Mouse (Mus musculus) liver, embryonic 11.5 days (tissue): ENCODE data around the gene Polr3c. TPM values are rescaled to one million over a fixed set of nuclear protein-coding genes. Genes with fewer than 3 reads are reported as not detected.

Experiments used
- ATAC-seq: fragments of 200-750 bp; cut with Nextera tagmentation; replicated peaks from 2 replicates; pipeline ENCODE4 v1.8.0; 2017; ENCODE audit warnings: moderate number of reproducible peaks, mild to moderate bottlenecking, moderate TSS enrichment, moderate library complexity; ENCODE audit not compliant: low FRiP score
- DNase-seq: peaks from one replicate; pipeline ENCODE4 v3.0.0-alpha.2; 2017; ENCODE audit warnings: low spot score
- H3K27ac ChIP-seq: fragments of 300-500 bp; sonication (generic); 2 replicates; pipeline ENCODE4 v1.5.1; 2014; ENCODE audit warnings: mild to moderate bottlenecking, low read depth, low read length, control low read depth
- H3K27me3 ChIP-seq: fragments of 300-500 bp; sonication (generic); replicated peaks from 2 replicates; pipeline ENCODE4 v1.6.1; 2014; ENCODE audit warnings: low read length, mixed read lengths; ENCODE audit not compliant: control insufficient read depth, insufficient read depth
- H3K36me3 ChIP-seq: fragments of 300-500 bp; sonication (generic); 2 replicates; pipeline ENCODE4 v1.6.1; 2014; ENCODE audit warnings: mild to moderate bottlenecking, low read length, moderate library complexity, mixed read lengths; ENCODE audit not compliant: control insufficient read depth, insufficient read depth
- H3K4me1 ChIP-seq: fragments of 300-500 bp; sonication (generic); replicated peaks from 2 replicates; pipeline ENCODE4 v1.6.1; 2014; ENCODE audit warnings: low read length, mixed read lengths; ENCODE audit not compliant: control insufficient read depth, insufficient read depth
- H3K4me2 ChIP-seq: fragments of 300-500 bp; sonication (generic); 2 replicates; pipeline ENCODE4 v1.6.1; 2014; ENCODE audit warnings: mild to moderate bottlenecking, control low read depth, moderate library complexity
- H3K4me3 ChIP-seq: fragments of 300-500 bp; sonication (generic); 2 replicates; pipeline ENCODE4 v1.5.1; 2014; ENCODE audit warnings: low read depth, low read length, control low read depth
- H3K9ac ChIP-seq: fragments of 300-500 bp; sonication (generic); 2 replicates; pipeline ENCODE4 v1.6.1; 2014; ENCODE audit warnings: low read depth, low read length, control low read depth
- H3K9me3 ChIP-seq: fragments of 300-500 bp; sonication (generic); 2 replicates; pipeline ENCODE4 v1.6.1; 2016; ENCODE audit warnings: low read length, inconsistent platforms, mixed read lengths; ENCODE audit not compliant: control insufficient read depth
- WGBS: fragments of 180-500 bp; shearing (Covaris S2); extraction: QIAGEN DNeasy Blood & Tissue Kit; methylation state at CpG from one replicate; pipeline ENCODE4 v1.1.7; 2014; 5-methylcytosine and 5-hydroxymethylcytosine counted together
- polyA plus RNA-seq: library from polyadenylated mRNA; unstranded; fragments of >200 nt; fragmentation: Nextera tagmentation; extraction: Ambion mirVana; gene quantifications from 2 replicates; pipeline ENCODE4 v1.2.1, GENCODE M21; 2014

Polr3c gene
- polyA plus RNA-seq, 1 experiment from 2014 or later: 44.1 TPM

GRCm38 (mm10) chr3:96728634-96729402 lies 1.4 kb upstream of the Polr3c start:
- Histone ChIP-seq H3K27me3 (no peaks in the 10 kb centered on the region), H3K4me2 (peak overlapping the region; percentile 88), H3K9ac (peak overlapping the region; percentile 79), H3K27ac (peak overlapping the region; percentile 77; the same call in 1 of the 2 replicates), H3K4me1 (peaks cover 25% of the 10 kb centered on the region), H3K9me3 (no peaks in the 10 kb centered on the region), H3K36me3 (no peaks in the 10 kb centered on the region; the same call in 1 of the 2 replicates), H3K4me3 (peak overlapping the region; percentile 79)
- 52% methylated on average over 7 of the region's 7 CpGs for WGBS
- no peak for ATAC-seq
- DNase-seq: no peak

GRCm38 (mm10) chr3:96727828-96728633 lies 603 bp upstream of the Polr3c start:
- ATAC-seq: peak; percentile 53
- Histone ChIP-seq H3K9ac (peak overlapping the region; percentile 79), H3K27me3 (no peaks in the 10 kb centered on the region), H3K27ac (peak overlapping the region; percentile 77), H3K36me3 (peaks cover 3% of the 10 kb centered on the region; the same call in 1 of the 2 replicates), H3K4me2 (peak overlapping the region; percentile 88), H3K4me1 (peaks cover 25% of the 10 kb centered on the region), H3K9me3 (no peaks in the 10 kb centered on the region), H3K4me3 (peak overlapping the region; percentile 79)
- WGBS: under 1% methylated on average over 41 of the region's 42 CpGs
- DNase-seq: no peak

- H3K9me3 ChIP-seq: no peaks in the 10 kb centered on the region
- no peaks in the 10 kb centered on the region for H3K27me3 ChIP-seq
- 56% methylated on average over 14 of the region's 14 CpGs for WGBS
- no peak for DNase-seq
- no peak overlapping the region for H3K4me3 ChIP-seq
- H3K4me2 ChIP-seq: no peak overlapping the region
- H3K9ac ChIP-seq: no peak overlapping the region
- ATAC-seq: 0 out of 2 replicates have a peak, but pooled peaks have one; percentile 40
- H3K27ac ChIP-seq: no peak overlapping the region
- H3K36me3 ChIP-seq: peaks cover 23% of the 10 kb centered on the region
- peaks cover 8% of the 10 kb centered on the region; the same call in 1 of the 2 replicates for H3K4me1 ChIP-seq
Observed at GRCm38 (mm10) chr3:96719173-96719572, 8.3 kb downstream of the Polr3c start.

GRCm38 (mm10) chr3:96715854-96716253 lies 11.6 kb downstream of the Polr3c start:
- Histone ChIP-seq H3K27ac (no peak overlapping the region), H3K9me3 (no peaks in the 10 kb centered on the region), H3K27me3 (no peaks in the 10 kb centered on the region), H3K4me1 (no peaks in the 10 kb centered on the region), H3K4me2 (no peak overlapping the region), H3K36me3 (peaks cover 38% of the 10 kb centered on the region), H3K4me3 (no peak overlapping the region), H3K9ac (no peak overlapping the region)
- ATAC-seq: 0 out of 2 replicates have a peak, but pooled peaks have one; percentile 45
- WGBS: 47% methylated on average over 2 of the region's 2 CpGs
- no peak for DNase-seq

- no peaks in the 10 kb centered on the region for H3K27me3 ChIP-seq
- H3K4me1 ChIP-seq: no peaks in the 10 kb centered on the region
- DNase-seq (no peak), ATAC-seq (no peak)
- H3K9ac ChIP-seq: no peak overlapping the region
- H3K4me3 ChIP-seq: no peak overlapping the region
- no peak overlapping the region for H3K27ac ChIP-seq
- WGBS: 87% methylated on average over 5 of the region's 5 CpGs
- peaks cover 43% of the 10 kb centered on the region for H3K36me3 ChIP-seq
- no peaks in the 10 kb centered on the region for H3K9me3 ChIP-seq
- H3K4me2 ChIP-seq: no peak overlapping the region
Observed at GRCm38 (mm10) chr3:96714286-96714685, 13.1 kb downstream of the Polr3c start.

GRCm38 (mm10) chr3:96708684-96709064 lies 18.8 kb downstream of the Polr3c start:
- peak overlapping the region; percentile 54; the same call in 1 of the 2 replicates for H3K4me3 ChIP-seq
- no peaks in the 10 kb centered on the region for H3K9me3 ChIP-seq
- peaks cover 13% of the 10 kb centered on the region for H3K27me3 ChIP-seq
- no peak for DNase-seq
- ATAC-seq: peak; percentile 6; the same call in 1 of the 2 replicates
- no peaks in the 10 kb centered on the region; the same call in 1 of the 2 replicates for H3K4me1 ChIP-seq
- peaks cover 25% of the 10 kb centered on the region for H3K36me3 ChIP-seq
- peak overlapping the region; percentile 97 for H3K4me2 ChIP-seq
- H3K9ac ChIP-seq: no peak overlapping the region
- H3K27ac ChIP-seq: no peak overlapping the region
- 57% methylated on average over 2 of the region's 2 CpGs for WGBS

GRCm38 (mm10) chr3:96707903-96708683 lies 19.3 kb downstream of the Polr3c start, which contains the start of gene Nudt17:
Gene Nudt17, minus strand, starts transcription at chr3:96708562.
- peak; percentile 79 for DNase-seq
- H3K27ac ChIP-seq: no peak within 1 kb of the TSS
- ATAC-seq: peak; percentile 87
- H3K4me3 ChIP-seq: peak within 1 kb of the TSS; percentile 54
- whole genome bisulfite sequencing: 6% methylated on average over 42 of the region's 42 CpGs
- H3K9ac ChIP-seq: peak within 1 kb of the TSS; percentile 65
- peaks cover 13% of the 10 kb centered on the region for H3K27me3 ChIP-seq
- no peaks in the 10 kb centered on the region for H3K9me3 ChIP-seq
- H3K36me3 ChIP-seq: peaks cover 19% of the 10 kb centered on the region
- H3K4me2 ChIP-seq: peak within 1 kb of the TSS; percentile 97
- no peaks in the 10 kb centered on the region; the same call in 1 of the 2 replicates for H3K4me1 ChIP-seq

- no peaks in the 10 kb centered on the region for H3K9me3 ChIP-seq
- H3K36me3 ChIP-seq: peaks cover 14% of the 10 kb centered on the region
- H3K27ac ChIP-seq: no peak overlapping the region
- no peaks in the 10 kb centered on the region; the same call in 1 of the 2 replicates for H3K4me1 ChIP-seq
- WGBS: 68% methylated on average over 7 of the region's 7 CpGs
- H3K27me3 ChIP-seq: peaks cover 13% of the 10 kb centered on the region
- no peak for DNase-seq
- H3K9ac ChIP-seq: no peak overlapping the region
- H3K4me2 ChIP-seq: no peak overlapping the region
- no peak for ATAC-seq
- no peak overlapping the region for H3K4me3 ChIP-seq
Observed at GRCm38 (mm10) chr3:96706984-96707383, 20.4 kb downstream of the Polr3c start.
